Mouse (Mus musculus) MEL (cell line): ENCODE data around the gene Cth. TPM values are rescaled to one million over a fixed set of nuclear protein-coding genes. Genes with fewer than 3 reads are reported as not detected.

Source experiments
- DNase-seq: peaks from one replicate; pipeline ENCODE4 v3.0.0; 2011; ENCODE audit warnings: low read depth, low spot score
- H3K27ac ChIP-seq: 2 replicates; pipeline ENCODE4 v1.5.1; 2012; ENCODE audit warnings: low read depth, mild to moderate bottlenecking, control low read depth, low read length, moderate library complexity; ENCODE audit not compliant: control insufficient read depth
- H3K27me3 ChIP-seq, 2 experiments: fragments of 150-350 bp in 1 of 2; sonication (generic) in 1 of 2; 2 replicates each; pipeline ENCODE4 v1.6.1; 2012; ENCODE audit warnings: low read length in 2 of 2, mild to moderate bottlenecking in 2 of 2, improper control_type of control experiment in 1 of 2, moderate library complexity in 1 of 2; ENCODE audit not compliant: insufficient read depth in 2 of 2, control insufficient read depth in 1 of 2
- H3K36me3 ChIP-seq, 2 experiments: 2 replicates each; pipeline ENCODE4 v1.6.1; 2012 to 2014; ENCODE audit warnings: low read length in 2 of 2, improper control_type of control experiment in 1 of 2, inconsistent platforms in 1 of 2, mild to moderate bottlenecking in 1 of 2; ENCODE audit not compliant: insufficient read depth in 2 of 2, control insufficient read depth in 1 of 2
- H3K4me1 ChIP-seq, 2 experiments: fragments of 150-350 bp in 1 of 2; sonication (generic) in 1 of 2; 2 replicates each; pipeline ENCODE4 v1.6.1; 2012; ENCODE audit warnings: low read length in 2 of 2, improper control_type of control experiment in 1 of 2, mild to moderate bottlenecking in 1 of 2; ENCODE audit not compliant: insufficient read depth in 2 of 2, control insufficient read depth in 1 of 2
- H3K4me3 ChIP-seq, 2 experiments: fragments of 150-350 bp in 1 of 2; sonication (generic) in 1 of 2; 2 replicates each; pipeline ENCODE4 v1.5.1; 2012; ENCODE audit warnings: low read depth in 2 of 2, low read length in 2 of 2, mild to moderate bottlenecking in 2 of 2, moderate library complexity in 2 of 2, control low read depth in 1 of 2, improper control_type of control experiment in 1 of 2; ENCODE audit not compliant: control insufficient read depth in 1 of 2, insufficient read depth in 1 of 2
- H3K79me2 ChIP-seq: 2 replicates; pipeline ENCODE4 v1.6.1; 2012; ENCODE audit warnings: mild to moderate bottlenecking, low read length, moderate library complexity; ENCODE audit not compliant: control insufficient read depth, poor library complexity, insufficient read depth
- H3K9ac ChIP-seq: 2 replicates; pipeline ENCODE4 v1.6.1; 2012; ENCODE audit warnings: low read depth, mild to moderate bottlenecking, control low read depth, low read length, moderate library complexity; ENCODE audit not compliant: control insufficient read depth, poor library complexity, severe bottlenecking
- H3K9me3 ChIP-seq: fragments of 150-350 bp; sonication (generic); replicated peaks from 2 replicates; pipeline ENCODE4 v1.6.1; 2012; ENCODE audit warnings: mild to moderate bottlenecking, low read length, improper control_type of control experiment, moderate library complexity; ENCODE audit not compliant: insufficient read depth
- BHLHE40 ChIP-seq: IDR thresholded peaks from 2 replicates; pipeline ENCODE4 v1.6.1; 2012; ENCODE audit warnings: low read depth, mild to moderate bottlenecking, inconsistent platforms, low read length, improper control_type of control experiment, borderline replicate concordance
- CTCF ChIP-seq, 3 experiments: IDR thresholded peaks in 2 of 3; conservative IDR thresholded peaks in 1 of 3; 2 replicates each; pipeline ENCODE4 v1.5.1; 2011 to 2012; ENCODE audit warnings: low read length in 3 of 3, low read depth in 2 of 3, mild to moderate bottlenecking in 2 of 3, improper control_type of control experiment in 1 of 3, inconsistent platforms in 1 of 3, mixed read lengths in 1 of 3, moderate library complexity in 1 of 3; ENCODE audit not compliant: control insufficient read depth in 1 of 3, insufficient read depth in 1 of 3, poor library complexity in 1 of 3, severe bottlenecking in 1 of 3
- E2F4 ChIP-seq: IDR thresholded peaks from 2 replicates; pipeline ENCODE4 v1.6.1; 2011; ENCODE audit warnings: low read depth, low read length, improper control_type of control experiment, borderline replicate concordance
- GATA1 ChIP-seq: IDR thresholded peaks from 2 replicates; pipeline ENCODE4 v1.6.1; 2011; ENCODE audit warnings: low read depth, low read length, improper control_type of control experiment
- JUND ChIP-seq: IDR thresholded peaks from 2 replicates; pipeline ENCODE4 v1.6.1; 2011; ENCODE audit warnings: low read depth, mild to moderate bottlenecking, improper control_type of control experiment, low read length
- KAT2A ChIP-seq: conservative IDR thresholded peaks from 2 replicates; pipeline ENCODE4 v1.6.1; 2012; ENCODE audit warnings: low read depth, low read length, improper control_type of control experiment, inconsistent platforms
- MAFK ChIP-seq: IDR thresholded peaks from 2 replicates; pipeline ENCODE4 v1.6.1; 2011; ENCODE audit warnings: low read depth, mild to moderate bottlenecking, low read length, improper control_type of control experiment, borderline replicate concordance
- MAX ChIP-seq: IDR thresholded peaks from 2 replicates; pipeline ENCODE4 v1.6.1; 2011; ENCODE audit warnings: low read length, improper control_type of control experiment
- MEF2A ChIP-seq: IDR thresholded peaks from 2 replicates; pipeline ENCODE4 v1.6.1; 2014; ENCODE audit warnings: low read depth, mild to moderate bottlenecking, inconsistent platforms, low read length, improper control_type of control experiment; ENCODE audit not compliant: poor library complexity, insufficient replicate concordance, severe bottlenecking; ENCODE audit errors: extremely low read depth
- MYB ChIP-seq: IDR thresholded peaks from 2 replicates; pipeline ENCODE4 v1.6.1; 2011; ENCODE audit warnings: mild to moderate bottlenecking, low read depth, low read length, improper control_type of control experiment
- MYC ChIP-seq: IDR thresholded peaks from 2 replicates; pipeline ENCODE4 v1.6.1; 2011; ENCODE audit warnings: low read depth, mild to moderate bottlenecking, low read length, improper control_type of control experiment, moderate library complexity
- NELFE ChIP-seq: IDR thresholded peaks from 2 replicates; pipeline ENCODE4 v1.6.1; 2011; ENCODE audit warnings: low read depth, low read length, improper control_type of control experiment
- POLR2A ChIP-seq, 2 experiments: IDR thresholded peaks; 2 replicates each; pipeline ENCODE4 v1.6.1; 2011 to 2012; ENCODE audit warnings: low read length in 2 of 2, mild to moderate bottlenecking in 2 of 2, control low read depth in 1 of 2, improper control_type of control experiment in 1 of 2, low read depth in 1 of 2, moderate library complexity in 1 of 2; ENCODE audit not compliant: control insufficient read depth in 1 of 2, insufficient read depth in 1 of 2, poor library complexity in 1 of 2
- POLR2AphosphoS2 ChIP-seq: IDR thresholded peaks from 2 replicates; pipeline ENCODE4 v1.6.1; 2011; ENCODE audit warnings: low read length, improper control_type of control experiment
- RAD21 ChIP-seq: IDR thresholded peaks from 2 replicates; pipeline ENCODE4 v1.6.1; 2011; ENCODE audit warnings: mild to moderate bottlenecking, low read depth, low read length, improper control_type of control experiment
- RCOR1 ChIP-seq: IDR thresholded peaks from 2 replicates; pipeline ENCODE4 v1.6.1; 2012; ENCODE audit warnings: low read depth, mild to moderate bottlenecking, inconsistent platforms, low read length, improper control_type of control experiment
- USF1 ChIP-seq: IDR thresholded peaks from 2 replicates; pipeline ENCODE4 v1.6.1; 2014; ENCODE audit warnings: low read depth, mild to moderate bottlenecking, inconsistent platforms, low read length, improper control_type of control experiment, moderate library complexity
- USF2 ChIP-seq, 2 experiments: IDR thresholded peaks; 2 replicates each; pipeline ENCODE4 v1.6.1; 2011 to 2012; ENCODE audit warnings: improper control_type of control experiment in 2 of 2, low read length in 2 of 2, borderline replicate concordance in 1 of 2, inconsistent platforms in 1 of 2, low read depth in 1 of 2, mild to moderate bottlenecking in 1 of 2; ENCODE audit not compliant: insufficient read depth in 1 of 2
- ZC3H11A ChIP-seq: IDR thresholded peaks from 2 replicates; pipeline ENCODE4 v1.6.1; 2012; ENCODE audit warnings: low read depth, mild to moderate bottlenecking, inconsistent platforms, low read length, improper control_type of control experiment
- polyA plus RNA-seq, 2 experiments: library from polyadenylated mRNA; stranded (reverse) in 1 of 2; unstranded in 1 of 2; fragments of >175 nt in 1 of 2; fragments of >200 nt in 1 of 2; gene quantifications; 2 replicates each; pipeline versions ENCODE4 v1.2.1 to v1.2.4; 2012; ENCODE audit warnings: low replicate concordance in 2 of 2, low read depth in 1 of 2; ENCODE audit not compliant: insufficient read length in 2 of 2, insufficient read depth in 1 of 2, missing spikeins in 1 of 2
- total RNA-seq: library from RNA; depleted of rRNA; stranded (reverse); fragments of 300-350 nt; gene quantifications from 2 replicates; pipeline ENCODE4 v1.2.3, GENCODE M21; 2012

The Cth gene
- total and polyA plus RNA-seq, 3 experiments: 11.7 to 26.8 TPM; not detected in 1

- Histone ChIP-seq H3K4me1 (peaks cover 0 to 2% of the 10 kb centered on the region in 2 experiments; a peak in 1 of 4 replicates), H3K4me3 (no peak overlapping the region), H3K36me3 (no peaks in the 10 kb centered on the region), H3K27me3 (peaks cover 3 to 7% of the 10 kb centered on the region in 2 experiments; a peak in 3 of 4 replicates), H3K79me2 (no peaks in the 10 kb centered on the region), H3K9ac (no peak overlapping the region), H3K9me3 (no peaks in the 10 kb centered on the region), H3K27ac (no peak overlapping the region)
- no peak for DNase-seq
- TF ChIP-seq USF1: no peak
- no peak for TF ChIP-seq RCOR1
- TF ChIP-seq MAFK: no peak
Observed at GRCm38 (mm10) chr3:157932074-157932473, 7.2 kb upstream of the Cth start.

- no peak overlapping the region for H3K27ac ChIP-seq
Observed at GRCm38 (mm10) chr3:157931592-157931991, 6.7 kb upstream of the Cth start.

GRCm38 (mm10) chr3:157929417-157929816 lies 4.5 kb upstream of the Cth start:
- TF ChIP-seq POLR2A (IDR thresholded peaks at IDR 0.05; ENCODE audit: control insufficient read depth in 1 of 2, insufficient read depth in 1 of 2, low read depth in 1 of 2, low read length in 2 of 2, poor library complexity in 1 of 2) (no peak), ZC3H11A (no peak), RAD21 (no peak), GATA1 (no peak), MYB (no peak), USF2 (IDR thresholded peaks at IDR 0.05; ENCODE audit: borderline replicate concordance in 1 of 2, insufficient read depth in 1 of 2, low read depth in 1 of 2, low read length in 2 of 2) (no peak), MEF2A (no peak), MYC (no peak), MAX (no peak), KAT2A (no peak), BHLHE40 (no peak), RCOR1 (no peak), E2F4 (no peak), POLR2AphosphoS2 (no peak)
- TF ChIP-seq, all 39 proteins: peak for 0
- no peak for DNase-seq
- H3K79me2 ChIP-seq: no peaks in the 10 kb centered on the region; the same call in 1 of the 2 replicates
- H3K27ac ChIP-seq: no peak overlapping the region
- H3K9me3 ChIP-seq: no peaks in the 10 kb centered on the region
- H3K4me3 ChIP-seq: no peak overlapping the region
- H3K4me1 ChIP-seq: peaks cover 0 to 4% of the 10 kb centered on the region in 2 experiments; a peak in 2 of 4 replicates
- peaks cover 3 to 9% of the 10 kb centered on the region in 2 experiments; a peak in 3 of 4 replicates for H3K27me3 ChIP-seq
- peaks cover 0 to 3% of the 10 kb centered on the region in 2 experiments; a peak in 1 of 4 replicates for H3K36me3 ChIP-seq
- no peak overlapping the region for H3K9ac ChIP-seq

More at GRCm38 (mm10) chr3:157931592-157931991, 6.7 kb upstream of the Cth start:
- DNase-seq: peak; percentile 28
- H3K9ac ChIP-seq: no peak overlapping the region
- H3K27me3 ChIP-seq: peaks cover 3 to 9% of the 10 kb centered on the region in 2 experiments; a peak in 3 of 4 replicates
- peaks cover 0 to 2% of the 10 kb centered on the region in 2 experiments; a peak in 1 of 4 replicates for H3K4me1 ChIP-seq
- H3K4me3 ChIP-seq: no peak overlapping the region
- H3K79me2 ChIP-seq: no peaks in the 10 kb centered on the region
- no peaks in the 10 kb centered on the region for H3K36me3 ChIP-seq
- no peaks in the 10 kb centered on the region for H3K9me3 ChIP-seq
- no peak for TF ChIP-seq JUND
- peak; percentile 37 for TF ChIP-seq RAD21
- TF ChIP-seq NELFE: no peak
- no peak for TF ChIP-seq ZC3H11A
- TF ChIP-seq MAFK: no peak
- TF ChIP-seq CTCF (IDR thresholded peaks at IDR 0.05 in 2 of 3, conservative IDR thresholded peaks at IDR 0.05 in 1 of 3; ENCODE audit: control insufficient read depth in 1 of 3, insufficient read depth in 1 of 3, low read depth in 2 of 3, low read length in 3 of 3, poor library complexity in 1 of 3, severe bottlenecking in 1 of 3): peak in 2 of 3 experiments; percentile 28 to 40; a peak in 3 of 6 replicates
- TF ChIP-seq, all 39 proteins: peak for 2
